Mouse (Mus musculus) fat pad, adult 2 months (tissue): ENCODE measurements around the gene Zkscan3.
"Not testable (repeated sequence)": the region's sequence is repeated elsewhere in the genome, so short reads cannot be mapped to it uniquely, and the experiment has no call there.

Source experiments
- DNase-seq: peaks from one replicate; pipeline ENCODE4 v3.0.0-alpha.2; 2011; ENCODE audit warnings: low read depth, low spot score; ENCODE audit errors: extremely low read depth

Gene Zkscan3

DNA sequence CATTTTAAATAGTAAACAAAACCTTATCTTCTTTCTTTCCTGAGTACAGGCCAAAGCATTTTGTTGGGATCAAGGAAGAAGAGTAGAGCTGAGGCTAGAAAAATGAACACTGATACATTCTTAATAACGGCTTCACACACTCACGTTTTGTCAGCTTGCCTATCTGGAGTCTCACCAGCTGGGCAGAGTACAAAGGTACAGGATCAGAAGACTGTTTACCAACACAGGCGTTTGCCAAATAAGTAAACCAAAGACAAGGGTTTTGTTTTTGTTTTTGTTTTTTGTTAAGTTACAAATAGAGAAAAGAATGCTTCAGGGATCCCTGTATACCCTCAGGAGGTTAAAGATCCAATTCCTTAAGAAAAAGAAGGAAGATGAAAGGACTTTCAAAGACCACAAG, 1.4 kb downstream of the Zkscan3 start:
- no peak for DNase-seq

DNA sequence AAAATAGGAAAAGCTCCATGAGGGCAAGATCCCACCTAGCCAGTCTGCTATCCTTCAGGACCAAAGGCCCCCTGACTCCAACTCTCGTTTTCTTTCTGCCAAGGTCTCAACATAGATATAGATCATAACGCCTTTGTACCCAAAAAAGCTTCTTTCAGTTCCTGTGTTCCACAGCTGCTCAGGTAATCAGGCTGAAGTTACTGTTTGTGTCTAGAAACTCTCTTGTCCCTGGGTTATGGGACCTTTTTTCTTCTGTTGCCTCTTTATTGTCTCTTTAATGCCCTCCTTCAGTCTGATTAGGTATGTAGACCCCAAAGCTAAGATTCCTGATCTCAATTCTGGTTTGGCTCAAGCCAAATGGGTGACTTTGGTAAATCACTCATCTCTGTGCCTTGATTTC, 5.1 kb downstream of the Zkscan3 start:
- no peak for DNase-seq

DNA sequence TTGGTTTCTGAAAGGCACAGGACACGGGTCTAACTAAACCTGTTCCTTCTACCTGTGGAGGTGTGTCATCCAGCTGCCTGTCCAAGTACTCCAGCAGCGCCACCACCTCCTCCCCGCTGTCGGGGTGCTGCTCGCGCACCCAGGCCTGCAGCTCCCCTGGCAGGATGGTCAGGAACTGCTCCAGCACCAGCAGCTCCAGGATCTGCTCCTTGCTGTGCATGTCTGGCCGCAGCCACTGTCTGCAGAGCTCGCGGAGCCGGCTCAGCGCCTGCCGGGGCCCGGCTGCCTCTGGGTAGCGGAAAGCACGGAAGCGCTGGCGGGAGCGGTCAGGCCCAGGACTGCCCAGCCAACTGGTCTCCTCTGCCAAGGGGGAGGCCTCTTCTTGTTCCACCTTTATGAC, 6.5 kb downstream of the Zkscan3 start:
- not testable (repeated sequence) for DNase-seq

DNA sequence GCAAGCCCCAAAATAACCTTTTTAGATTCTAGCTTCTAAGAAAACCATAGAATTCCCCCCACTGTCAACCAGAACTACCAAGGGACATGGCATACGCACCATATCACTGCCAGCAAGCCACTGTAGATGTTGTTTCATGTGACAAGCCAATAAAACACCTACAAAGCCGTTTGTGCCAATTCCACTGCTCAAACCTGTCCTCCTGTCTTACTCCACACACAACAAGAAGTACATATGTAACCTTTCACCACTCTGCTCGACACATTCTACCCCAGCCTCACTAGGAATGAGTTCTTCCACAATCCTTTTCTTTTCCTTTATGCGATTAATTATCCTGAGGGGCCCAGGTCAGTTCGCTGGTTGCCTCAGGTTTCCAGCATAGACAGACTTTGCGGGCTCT, 6.9 kb downstream of the Zkscan3 start:
- DNase-seq, result peak; percentile 52

DNA sequence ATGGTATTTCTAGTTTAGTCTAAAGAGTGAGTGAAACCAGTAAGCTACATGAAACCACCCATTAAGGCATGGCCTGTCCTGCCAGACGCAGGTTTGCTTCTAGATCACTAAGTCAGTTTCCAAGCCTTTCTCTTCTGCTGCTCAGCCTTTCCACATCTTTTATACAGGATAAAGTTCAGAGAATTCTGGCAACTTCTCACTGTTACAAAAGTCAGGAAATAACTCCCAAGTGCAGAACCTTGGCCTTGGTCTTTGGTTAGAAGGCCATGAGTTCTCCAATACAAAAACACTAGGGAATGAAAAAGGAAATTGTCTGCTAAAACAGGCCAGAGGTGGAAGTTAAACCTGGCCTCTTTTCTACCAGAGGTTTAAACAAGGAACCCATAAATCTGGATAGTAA, 7.3 kb downstream of the Zkscan3 start:
- no peak for DNase-seq

DNA sequence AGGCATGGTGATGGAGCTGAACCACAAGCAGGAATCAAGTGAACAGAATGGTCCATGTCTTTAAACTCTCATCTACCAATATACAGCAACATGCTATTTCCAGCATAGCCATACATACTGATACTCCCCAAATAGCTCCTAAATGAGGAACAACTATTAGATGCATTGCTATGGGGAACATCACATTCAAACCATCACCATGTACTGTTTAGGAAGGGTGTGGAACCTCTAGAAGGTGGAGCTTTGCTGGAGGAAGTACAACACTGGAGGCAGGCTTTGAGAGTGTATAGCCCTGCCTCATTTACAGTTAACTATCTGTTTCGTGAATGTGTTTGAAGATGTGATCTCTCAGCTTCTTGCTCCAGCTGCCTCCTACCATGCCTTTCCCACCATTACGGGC, 24.8 kb downstream of the Zkscan3 start:
- no peak for DNase-seq

DNA sequence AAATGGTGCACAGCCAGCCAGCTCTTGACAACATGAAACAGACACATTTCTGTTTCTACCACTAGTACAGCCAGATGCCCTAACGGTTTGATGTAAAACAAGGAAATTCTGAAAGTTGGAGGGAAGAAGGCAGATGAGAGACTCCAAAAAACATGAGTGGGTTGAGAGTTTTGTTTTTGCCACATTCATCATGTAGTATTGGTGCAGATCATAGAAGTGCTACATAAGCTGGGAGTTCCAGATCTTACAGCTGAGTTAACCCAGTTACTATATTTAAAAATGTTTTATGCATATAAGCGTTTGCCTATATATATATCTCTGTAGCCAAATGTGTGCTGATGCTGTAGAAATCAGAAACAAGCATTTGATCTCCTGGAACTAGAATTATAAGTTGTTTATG, 29.9 kb downstream of the Zkscan3 start:
- DNase-seq, result no peak

DNA sequence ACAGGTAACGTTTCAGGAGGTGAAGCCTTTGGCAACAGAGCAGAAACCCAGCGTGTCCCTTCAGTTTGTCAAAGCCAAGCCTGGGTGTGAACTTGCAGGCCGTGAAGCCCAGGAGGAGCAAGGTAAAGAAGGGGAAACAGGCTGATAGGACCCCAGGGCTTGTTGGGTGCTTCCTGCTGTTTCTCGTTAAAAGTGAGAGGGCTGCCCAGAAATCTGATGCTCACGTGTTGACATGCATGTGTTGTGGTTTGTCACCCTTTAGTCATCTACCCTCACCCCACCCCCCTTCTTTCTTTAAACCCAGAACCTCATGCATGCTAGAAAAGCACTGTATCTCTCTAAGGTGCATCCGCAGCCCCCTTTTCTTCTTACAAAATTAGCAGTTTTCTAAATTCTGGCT, 35.9 kb downstream of the Zkscan3 start:
- no peak for DNase-seq

DNA sequence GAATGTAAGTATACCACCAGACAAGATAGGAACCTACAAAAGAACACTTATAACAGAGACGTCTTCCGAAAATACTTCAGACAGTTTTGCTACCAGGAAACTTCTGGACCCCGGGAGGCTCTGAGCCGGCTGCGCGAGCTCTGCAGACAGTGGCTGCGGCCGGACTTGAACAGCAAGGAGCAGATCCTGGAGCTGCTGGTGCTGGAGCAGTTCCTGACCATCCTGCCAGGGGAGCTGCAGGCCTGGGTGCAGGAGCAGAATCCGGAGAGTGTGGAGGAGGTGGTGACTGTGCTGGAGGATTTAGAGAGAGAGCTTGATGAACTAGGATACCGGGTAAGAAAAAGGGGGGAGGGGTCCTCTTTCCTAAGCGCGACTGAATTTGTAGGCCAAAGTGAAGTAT, 38.8 kb downstream of the Zkscan3 start:
- no peak for DNase-seq

DNA sequence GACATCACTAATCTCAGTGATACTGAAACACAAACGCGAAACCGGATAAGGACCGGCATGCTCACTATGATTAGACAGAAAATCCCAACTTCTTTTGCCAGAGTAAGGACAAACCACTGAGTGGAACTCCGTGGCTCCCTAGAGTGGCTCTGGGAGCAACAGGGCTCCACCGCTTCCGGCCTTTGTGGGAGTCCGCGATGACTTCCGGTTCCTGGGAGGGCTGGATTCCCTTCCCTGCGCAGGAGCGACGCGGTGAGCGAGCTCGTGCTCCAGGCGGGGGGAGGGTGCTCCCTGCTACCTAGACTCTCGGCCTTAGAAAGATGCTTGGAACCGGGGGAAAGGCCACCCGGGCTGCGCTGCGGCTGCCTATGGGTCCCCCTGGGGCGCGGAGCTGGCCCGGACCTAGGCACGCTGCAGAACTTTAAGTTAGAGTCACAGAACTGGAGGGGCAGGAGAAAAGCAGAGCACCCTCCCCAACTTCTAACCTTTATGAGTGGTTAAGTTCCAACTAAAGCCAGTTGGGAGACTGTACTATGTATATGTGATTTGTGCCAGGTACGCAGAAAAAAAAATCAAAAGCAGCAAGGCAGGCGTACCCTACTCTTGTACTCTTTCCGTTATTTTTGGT, 39.8 kb downstream of the Zkscan3 start, which contains the start of gene Zscan12:
Zscan12 (plus strand) TSS at position 200 of the 628 bp plus-strand sequence.
- peak; percentile 39 for DNase-seq

DNA sequence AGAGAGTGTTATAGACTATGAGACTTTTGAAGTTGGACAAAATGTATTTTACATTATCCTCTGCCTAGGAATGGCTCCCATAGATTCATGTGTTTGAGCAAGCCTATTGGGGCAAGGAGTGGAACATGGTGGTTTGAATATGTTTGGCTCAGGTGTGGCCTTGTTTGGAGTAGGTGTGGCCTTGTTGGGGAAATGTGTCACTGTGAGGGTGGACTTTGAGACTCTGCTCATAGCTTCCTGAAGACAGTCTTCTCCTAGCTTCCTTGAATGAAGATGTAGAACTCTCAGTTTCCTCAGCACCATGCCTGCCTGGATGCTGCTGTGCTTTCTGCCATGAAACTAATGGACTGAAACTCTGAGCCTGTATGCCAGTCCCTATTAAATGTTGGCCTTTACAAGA, 52.0 kb downstream of the Zkscan3 start:
- DNase-seq, result no peak

DNA sequence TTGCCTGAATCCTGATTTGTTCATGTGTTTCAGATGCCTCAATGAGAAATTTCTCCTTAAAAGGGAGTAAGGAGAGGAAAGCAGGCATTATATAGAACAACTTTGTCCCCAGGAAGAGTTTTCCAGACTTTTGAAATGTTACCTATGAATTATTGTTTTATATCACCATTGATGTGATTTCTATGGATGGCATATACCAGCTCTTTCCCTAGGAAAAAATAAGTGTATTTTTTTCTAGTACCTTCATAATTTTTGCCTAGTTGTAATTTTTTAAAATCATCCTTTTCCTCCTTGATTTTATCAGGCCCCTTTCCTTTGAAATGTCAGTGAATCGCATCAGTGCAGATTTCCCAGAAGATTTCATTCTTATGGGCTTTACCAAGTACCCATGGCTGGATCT, 55.9 kb downstream of the Zkscan3 start, which contains the start of gene Olfr1367:
Olfr1367 (plus strand) TSS at position 301 of the 400 bp plus-strand sequence.
- DNase-seq, result no peak
